Mouse (Mus musculus) spleen, embryonic (tissue): ENCODE measurements around the gene Cbx7.

Experiments used
- CTCF ChIA-PET: fragments of 350-600 bp; sonication (Branson Sonifier 250); formaldehyde crosslinking; loops from one replicate; lab custom pipeline; 2022; lab: Charles Lee

Gene Cbx7

GRCm38 (mm10) chr15:79970940-79971339 is at the start of gene Cbx7:
Cbx7 (minus strand) TSS chr15:79971119.
- CTCF ChIA-PET: no interaction called here

GRCm38 (mm10) chr15:80020516-80020915 is 49.6 kb upstream of the Cbx7 start:
- CTCF ChIA-PET: interaction anchor here (0.5 kb wide), 1 partner anchor 85 kb away, joined by 3 read pairs; no protein-coding TSS in a partner anchor

- CTCF ChIA-PET: interaction anchor here (0.5 kb wide), 1 partner anchor 297 kb away, joined by 10 read pairs; no protein-coding TSS in a partner anchor
Measured at GRCm38 (mm10) chr15:80019625-80020024, 48.7 kb upstream of the Cbx7 start.

GRCm38 (mm10) chr15:80019220-80019619 is 48.3 kb upstream of the Cbx7 start:
- CTCF ChIA-PET: interaction anchor here (0.5 to 0.6 kb wide), 2 partner anchors 297 to 1909 kb away, joined by 4 to 10 read pairs; no protein-coding TSS in a partner anchor

- CTCF ChIA-PET: interaction anchor here (0.6 kb wide), 1 partner anchor 30 kb away, joined by 5 read pairs; no protein-coding TSS in a partner anchor
Measured at GRCm38 (mm10) chr15:80016563-80017301, 45.8 kb upstream of the Cbx7 start.

GRCm38 (mm10) chr15:80015211-80015952 is 44.5 kb upstream of the Cbx7 start:
- CTCF ChIA-PET: interaction anchor here (0.5 kb wide), 1 partner anchor 79 kb away, joined by 6 read pairs; no protein-coding TSS in a partner anchor

GRCm38 (mm10) chr15:80014321-80015210 is 43.6 kb upstream of the Cbx7 start, which contains the start of gene Pdgfb:
Pdgfb (minus strand) TSS chr15:80014977.
- CTCF ChIA-PET: no interaction called here

GRCm38 (mm10) chr15:80014031-80014320 is 43.1 kb upstream of the Cbx7 start:
- CTCF ChIA-PET: no interaction called here

GRCm38 (mm10) chr15:80013256-80014030 is 42.5 kb upstream of the Cbx7 start:
- CTCF ChIA-PET: interaction anchor here (0.7 to 1.2 kb wide), 2 partner anchors 28 to 64 kb away, joined by 7 to 8 read pairs; no protein-coding TSS in a partner anchor

GRCm38 (mm10) chr15:80012527-80013201 is 41.7 kb upstream of the Cbx7 start:
- CTCF ChIA-PET: interaction anchor here (0.5 to 1.2 kb wide), 3 partner anchors 28 to 692 kb away, joined by 4 to 8 read pairs (median 7); no protein-coding TSS in a partner anchor

- CTCF ChIA-PET: interaction anchor here (0.5 to 1.2 kb wide), 2 partner anchors 62 to 693 kb away, joined by 4 to 7 read pairs; no protein-coding TSS in a partner anchor
Measured at GRCm38 (mm10) chr15:80011778-80012526, 41.0 kb upstream of the Cbx7 start.

- CTCF ChIA-PET: interaction anchor here (0.5 kb wide), 1 partner anchor 1324 kb away, joined by 3 read pairs; no protein-coding TSS in a partner anchor
Measured at GRCm38 (mm10) chr15:80011194-80011593, 40.3 kb upstream of the Cbx7 start.

- CTCF ChIA-PET: interaction anchor here (0.7 kb wide), 1 partner anchor 17 kb away, joined by 7 read pairs; no protein-coding TSS in a partner anchor
Measured at GRCm38 (mm10) chr15:80010182-80010558, 39.3 kb upstream of the Cbx7 start.

GRCm38 (mm10) chr15:80009421-80010181 is 38.7 kb upstream of the Cbx7 start:
- CTCF ChIA-PET: interaction anchor here (0.6 to 0.7 kb wide), 2 partner anchors 16 to 67 kb away, joined by 3 to 7 read pairs; no protein-coding TSS in a partner anchor

GRCm38 (mm10) chr15:80008461-80008860 is 37.5 kb upstream of the Cbx7 start:
- CTCF ChIA-PET: no interaction called here

- CTCF ChIA-PET: no interaction called here
Measured at GRCm38 (mm10) chr15:80006156-80006555, 35.2 kb upstream of the Cbx7 start.

- CTCF ChIA-PET: no interaction called here
Measured at GRCm38 (mm10) chr15:80005436-80005835, 34.5 kb upstream of the Cbx7 start.
